Mouse (Mus musculus) stomach, embryonic 16.5 days (tissue): Measurements from ENCODE around the gene AC161166.1. TPM values are rescaled to one million over a fixed set of nuclear protein-coding genes. Genes with fewer than 3 reads are reported as not detected.

Source experiments
- ATAC-seq: fragments of 200-750 bp; cut with Nextera tagmentation; 2 replicates; pipeline ENCODE4 v1.8.0; 2017; ENCODE audit warnings: moderate number of reproducible peaks, moderate TSS enrichment; ENCODE audit not compliant: insufficient read depth, low FRiP score
- H3K27ac ChIP-seq: fragments of 300-500 bp; sonication (generic); 2 replicates; pipeline ENCODE4 v1.5.1; 2014; ENCODE audit warnings: low read length
- H3K27me3 ChIP-seq: fragments of 300-500 bp; sonication (generic); 2 replicates; pipeline ENCODE4 v1.6.1; 2014; ENCODE audit warnings: low read length, control low read depth, mixed read lengths; ENCODE audit not compliant: control insufficient read depth, insufficient read depth
- H3K36me3 ChIP-seq: fragments of 300-500 bp; sonication (generic); 2 replicates; pipeline ENCODE4 v1.6.1; 2014; ENCODE audit warnings: low read length; ENCODE audit not compliant: control insufficient read depth, insufficient read depth
- H3K4me1 ChIP-seq: fragments of 300-500 bp; sonication (generic); 2 replicates; pipeline ENCODE4 v1.6.1; 2014; ENCODE audit warnings: low read length, control low read depth, mixed read lengths; ENCODE audit not compliant: control insufficient read depth, insufficient read depth
- H3K4me2 ChIP-seq: fragments of 300-500 bp; sonication (generic); 2 replicates; pipeline ENCODE4 v1.6.1; 2014; ENCODE audit warnings: low read depth, low read length, mixed read lengths
- H3K4me3 ChIP-seq: fragments of 300-500 bp; sonication (generic); replicated peaks from 2 replicates; pipeline ENCODE4 v1.5.1; 2014; ENCODE audit warnings: mild to moderate bottlenecking, low read length
- H3K9ac ChIP-seq: fragments of 300-500 bp; sonication (generic); 2 replicates; pipeline ENCODE4 v1.6.1; 2014; ENCODE audit warnings: low read length
- H3K9me3 ChIP-seq: fragments of 300-500 bp; sonication (generic); replicated peaks from 2 replicates; pipeline ENCODE4 v1.6.1; 2016; ENCODE audit warnings: low read length, control low read depth; ENCODE audit not compliant: control insufficient read depth
- WGBS: fragments of 180-500 bp; shearing (Covaris S2); extraction: QIAGEN DNeasy Blood & Tissue Kit; methylation state at CpG from one replicate; pipeline ENCODE4 v1.1.7; 2014; 5-methylcytosine and 5-hydroxymethylcytosine counted together
- polyA plus RNA-seq: library from polyadenylated mRNA; unstranded; fragments of >200 nt; fragmentation: Nextera tagmentation; extraction: Ambion mirVana; gene quantifications from 2 replicates; pipeline ENCODE4 v1.2.1, GENCODE M21; 2015

Gene AC161166.1
- polyA plus RNA-seq, 1 experiment from 2014 or later, result 0.30 TPM

GRCm38 (mm10) chr7:24474811-24475506 is 37.3 kb downstream of the AC161166.1 start:
- 39% methylated on average over 21 of the region's 21 CpGs for WGBS
- no peaks in the 10 kb centered on the region for H3K4me1 ChIP-seq
- no peak overlapping the region for H3K27ac ChIP-seq
- H3K4me3 ChIP-seq, result no peak overlapping the region
- H3K27me3 ChIP-seq, result no peaks in the 10 kb centered on the region
- no peaks in the 10 kb centered on the region for H3K9me3 ChIP-seq
- no peak for ATAC-seq
- H3K4me2 ChIP-seq, result no peak overlapping the region
- peaks cover 7% of the 10 kb centered on the region for H3K36me3 ChIP-seq
- H3K9ac ChIP-seq, result no peak overlapping the region

- peak; percentile 45; the same call in 1 of the 2 replicates for ATAC-seq
- Histone ChIP-seq H3K4me2 (no peak overlapping the region), H3K9ac (no peak overlapping the region), H3K4me1 (no peaks in the 10 kb centered on the region), H3K4me3 (no peak overlapping the region), H3K36me3 (peaks cover 12% of the 10 kb centered on the region), H3K9me3 (peaks cover 5% of the 10 kb centered on the region; the same call in 1 of the 2 replicates), H3K27ac (no peak overlapping the region), H3K27me3 (no peaks in the 10 kb centered on the region)
- 53% methylated on average over 10 of the region's 10 CpGs for WGBS
These were observed 38.2 kb downstream of the AC161166.1 start for GRCm38 (mm10) chr7:24473913-24474529.

GRCm38 (mm10) chr7:24472937-24473336 is 39.3 kb downstream of the AC161166.1 start:
- Histone ChIP-seq H3K36me3 (peaks cover 16% of the 10 kb centered on the region), H3K4me3 (no peak overlapping the region), H3K27ac (no peak overlapping the region), H3K4me1 (no peaks in the 10 kb centered on the region), H3K9ac (no peak overlapping the region), H3K4me2 (no peak overlapping the region), H3K9me3 (peaks cover 7% of the 10 kb centered on the region; the same call in 1 of the 2 replicates), H3K27me3 (no peaks in the 10 kb centered on the region)
- WGBS, result 79% methylated on average over 7 of the region's 7 CpGs
- no peak for ATAC-seq

- ATAC-seq, result no peak
- Histone ChIP-seq H3K36me3 (peaks cover 16% of the 10 kb centered on the region), H3K4me3 (no peak overlapping the region), H3K4me2 (no peak overlapping the region), H3K27ac (0 out of 2 replicates have a peak overlapping the region, but pooled peaks have one; percentile 21), H3K4me1 (no peaks in the 10 kb centered on the region), H3K9me3 (peaks cover 7% of the 10 kb centered on the region; the same call in 1 of the 2 replicates), H3K27me3 (no peaks in the 10 kb centered on the region), H3K9ac (no peak overlapping the region)
- 86% methylated on average over 6 of the region's 6 CpGs for WGBS
These were observed 39.8 kb downstream of the AC161166.1 start for GRCm38 (mm10) chr7:24472442-24472841.

GRCm38 (mm10) chr7:24470356-24470755 is 41.9 kb downstream of the AC161166.1 start:
- H3K9ac ChIP-seq, result no peak overlapping the region
- no peak; the same call in 1 of the 2 replicates for ATAC-seq
- H3K27ac ChIP-seq, result no peak overlapping the region
- no peak overlapping the region for H3K4me3 ChIP-seq
- H3K4me1 ChIP-seq, result no peaks in the 10 kb centered on the region
- H3K9me3 ChIP-seq, result peaks cover 7% of the 10 kb centered on the region; the same call in 1 of the 2 replicates
- no peak overlapping the region for H3K4me2 ChIP-seq
- 90% methylated on average over 7 of the region's 7 CpGs for WGBS
- H3K36me3 ChIP-seq, result peaks cover 16% of the 10 kb centered on the region
- no peaks in the 10 kb centered on the region for H3K27me3 ChIP-seq

DNA sequence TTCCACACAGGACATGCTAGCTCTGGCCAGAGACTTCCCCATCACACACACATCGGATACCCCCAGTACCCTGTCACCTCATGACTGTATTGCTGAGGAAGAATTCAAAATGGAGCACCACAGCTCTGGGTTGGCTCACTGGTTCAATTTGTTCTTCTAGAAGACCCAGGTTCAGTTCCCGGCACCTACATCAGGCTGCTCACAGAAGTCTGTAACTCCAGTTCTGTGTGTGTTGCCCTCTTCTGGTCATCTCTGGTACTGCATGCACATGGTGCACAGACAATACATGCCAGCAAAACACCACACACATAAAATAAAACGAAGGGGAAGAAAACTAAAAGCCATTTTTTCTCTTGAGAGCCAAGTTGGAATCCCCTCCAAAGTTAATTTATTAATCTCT is 43.1 kb downstream of the AC161166.1 start:
- Histone ChIP-seq H3K27ac (no peak overlapping the region), H3K4me2 (no peak overlapping the region), H3K36me3 (peaks cover 16% of the 10 kb centered on the region), H3K27me3 (no peaks in the 10 kb centered on the region), H3K9me3 (peaks cover 7% of the 10 kb centered on the region; the same call in 1 of the 2 replicates), H3K4me1 (no peaks in the 10 kb centered on the region), H3K9ac (no peak overlapping the region), H3K4me3 (no peak overlapping the region)
- no peak for ATAC-seq
- WGBS, result 80% methylated on average over 3 of the region's 3 CpGs

- Histone ChIP-seq H3K36me3 (peaks cover 15% of the 10 kb centered on the region), H3K4me1 (no peaks in the 10 kb centered on the region; the same call in 1 of the 2 replicates), H3K9ac (no peak overlapping the region), H3K27me3 (no peaks in the 10 kb centered on the region), H3K4me3 (no peak overlapping the region), H3K9me3 (peaks cover 7% of the 10 kb centered on the region; the same call in 1 of the 2 replicates), H3K27ac (no peak overlapping the region), H3K4me2 (no peak overlapping the region)
- ATAC-seq, result no peak
- 82% methylated on average over 5 of the region's 5 CpGs for WGBS
These were observed 44.4 kb downstream of the AC161166.1 start for GRCm38 (mm10) chr7:24467886-24468285.

DNA sequence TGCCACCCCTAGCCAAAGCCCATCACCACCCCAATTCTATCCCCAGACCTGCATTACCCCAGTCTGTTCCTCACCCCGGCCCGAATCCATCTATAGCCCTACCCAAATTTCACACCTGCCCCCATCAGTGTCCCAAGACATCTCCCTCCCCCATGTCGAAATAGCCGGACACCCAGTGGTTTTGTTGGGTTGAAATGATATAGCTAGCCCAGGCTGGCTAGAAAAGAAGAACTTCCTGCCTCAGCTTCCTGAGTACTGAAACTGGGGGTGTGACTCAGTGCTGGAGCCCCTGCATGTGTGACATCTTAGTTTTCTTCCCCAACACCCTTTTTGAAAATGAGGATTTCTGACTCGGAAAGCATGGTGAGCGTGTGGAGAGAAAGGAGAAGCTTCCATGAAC is 45.4 kb downstream of the AC161166.1 start:
- no peak overlapping the region for H3K9ac ChIP-seq
- peaks cover 7% of the 10 kb centered on the region; the same call in 1 of the 2 replicates for H3K9me3 ChIP-seq
- ATAC-seq, result no peak
- H3K36me3 ChIP-seq, result peaks cover 9% of the 10 kb centered on the region; the same call in 1 of the 2 replicates
- H3K4me2 ChIP-seq, result no peak overlapping the region
- peaks cover under 1% of the 10 kb centered on the region; the same call in 1 of the 2 replicates for H3K4me1 ChIP-seq
- WGBS, result 89% methylated on average over 6 of the region's 6 CpGs
- no peak overlapping the region for H3K4me3 ChIP-seq
- H3K27ac ChIP-seq, result no peak overlapping the region
- H3K27me3 ChIP-seq, result no peaks in the 10 kb centered on the region
